Mouse (Mus musculus) G1E (cell line): ENCODE data around the gene Hspbap1. TPM values are rescaled to one million over a fixed set of nuclear protein-coding genes. Genes with fewer than 3 reads are reported as not detected.

Experiments
- ATAC-seq: 2 replicates; pipeline ENCODE4 v1.8.0; 2016; ENCODE audit warnings: mild to moderate bottlenecking; ENCODE audit not compliant: insufficient number of reproducible peaks, poor library complexity, low FRiP score, severe bottlenecking; ENCODE audit errors: extremely low read depth
- DNase-seq: peaks from one replicate; pipeline ENCODE4 v3.0.0; 2012; ENCODE audit warnings: low spot score
- H3K27me3 ChIP-seq: 2 replicates; pipeline ENCODE4 v1.6.1; 2012; ENCODE audit warnings: mild to moderate bottlenecking, low read length, inconsistent platforms; ENCODE audit not compliant: insufficient read depth
- H3K36me3 ChIP-seq: replicated peaks from 2 replicates; pipeline ENCODE3; 2012; ENCODE audit warnings: mild to moderate bottlenecking, inconsistent platforms
- H3K4me1 ChIP-seq: 2 replicates; pipeline ENCODE4 v1.6.1; 2012; ENCODE audit warnings: low read depth, low read length, inconsistent platforms, mixed read lengths; ENCODE audit not compliant: insufficient read depth
- H3K4me3 ChIP-seq: 2 replicates; pipeline ENCODE4 v1.5.1; 2012; ENCODE audit warnings: low read depth, mild to moderate bottlenecking, inconsistent platforms, low read length, moderate library complexity, mixed read lengths
- H3K9me3 ChIP-seq: replicated peaks from 2 replicates; pipeline ENCODE4 v1.6.1; 2012; ENCODE audit warnings: inconsistent platforms
- CTCF ChIP-seq: IDR thresholded peaks from 2 replicates; pipeline ENCODE4 v1.5.1; 2012; ENCODE audit warnings: low read depth, low read length, inconsistent platforms, mixed read lengths
- GATA1 ChIP-seq: IDR thresholded peaks from 2 replicates; pipeline ENCODE4 v1.6.1; 2012; ENCODE audit warnings: borderline replicate concordance, low read length, inconsistent platforms, mixed read lengths
- GATA2 ChIP-seq: IDR thresholded peaks from 2 replicates; pipeline ENCODE4 v1.6.1; 2012; ENCODE audit warnings: low read depth, low read length, inconsistent platforms, borderline replicate concordance
- POLR2AphosphoS5 ChIP-seq: IDR thresholded peaks from 2 replicates; pipeline ENCODE4 v1.6.1; 2012; ENCODE audit warnings: low read depth, low read length, inconsistent platforms; ENCODE audit not compliant: insufficient replicate concordance
- TAL1 ChIP-seq: conservative IDR thresholded peaks from 2 replicates; pipeline ENCODE4 v1.6.1; 2012; ENCODE audit warnings: low read depth, low read length, inconsistent platforms, mixed read lengths
- polyA plus RNA-seq: library from polyadenylated mRNA; stranded (reverse); fragments of >175 nt; gene quantifications from 2 replicates; pipeline ENCODE4 v1.2.3, GENCODE M21; 2012
- total RNA-seq, 2 experiments: library from RNA; stranded (forward) in 1 of 2; stranded (reverse) in 1 of 2; fragments of 200-1000 nt in 1 of 2; fragments of >200 nt in 1 of 2; fragmentation: Nextera tagmentation in 1 of 2; gene quantifications; 2 replicates each; pipeline ENCODE4 v1.2.3; 2014 to 2017

Hspbap1 gene
- total and polyA plus RNA-seq, 3 experiments: 17.5 to 31.9 (median 18.3) TPM

GRCm38 (mm10) chr16:35791962-35792521 is 21.9 kb downstream of the Hspbap1 start:
- H3K27me3 ChIP-seq: no peaks in the 10 kb centered on the region
- DNase-seq: no peak
- ATAC-seq: peak; percentile 89
- no peak overlapping the region for H3K4me3 ChIP-seq
- no peak for TF ChIP-seq POLR2AphosphoS5
- no peak for TF ChIP-seq CTCF
- TF ChIP-seq GATA1: no peak
- TF ChIP-seq TAL1: no peak
- TF ChIP-seq GATA2: no peak
- H3K4me1 ChIP-seq: peaks cover 35% of the 10 kb centered on the region
- peaks cover 66% of the 10 kb centered on the region for H3K36me3 ChIP-seq
- no peaks in the 10 kb centered on the region for H3K9me3 ChIP-seq

GRCm38 (mm10) chr16:35802163-35802562 is 32.0 kb downstream of the Hspbap1 start:
- ATAC-seq: no peak
- Histone ChIP-seq H3K9me3 (peaks cover 11% of the 10 kb centered on the region), H3K4me3 (no peak overlapping the region), H3K36me3 (peaks cover 63% of the 10 kb centered on the region), H3K4me1 (peaks cover 38% of the 10 kb centered on the region), H3K27me3 (no peaks in the 10 kb centered on the region)
- DNase-seq: no peak
- TF ChIP-seq CTCF (no peak), POLR2AphosphoS5 (no peak), GATA2 (no peak), TAL1 (no peak), GATA1 (no peak)

DNA sequence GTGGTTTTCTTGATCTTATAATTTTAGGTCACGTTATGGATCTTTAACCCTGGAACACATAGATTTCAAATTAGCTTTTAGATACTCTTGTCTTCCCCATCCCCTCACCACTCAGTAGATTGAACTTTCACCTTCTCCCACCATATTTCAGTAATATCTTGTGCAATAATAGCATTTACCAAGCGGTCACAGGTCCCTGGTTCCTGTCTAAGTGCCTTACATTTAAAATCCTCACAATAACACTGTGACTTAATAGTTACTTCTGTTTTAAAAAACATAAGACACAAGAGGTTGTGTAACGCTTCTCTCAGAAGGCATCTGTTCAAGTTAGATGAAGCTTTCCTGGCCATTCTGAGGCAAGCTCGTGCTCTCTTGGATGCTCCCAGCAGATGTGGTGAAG is 33.5 kb downstream of the Hspbap1 start:
- H3K36me3 ChIP-seq: peaks cover 52% of the 10 kb centered on the region
- H3K4me3 ChIP-seq: no peak overlapping the region
- peaks cover 6% of the 10 kb centered on the region for H3K9me3 ChIP-seq
- ATAC-seq (no peak), DNase-seq (no peak)
- TF ChIP-seq GATA1 (no peak), TAL1 (no peak), GATA2 (no peak), POLR2AphosphoS5 (no peak), CTCF (no peak)
- peaks cover 50% of the 10 kb centered on the region for H3K4me1 ChIP-seq
- no peaks in the 10 kb centered on the region for H3K27me3 ChIP-seq

DNA sequence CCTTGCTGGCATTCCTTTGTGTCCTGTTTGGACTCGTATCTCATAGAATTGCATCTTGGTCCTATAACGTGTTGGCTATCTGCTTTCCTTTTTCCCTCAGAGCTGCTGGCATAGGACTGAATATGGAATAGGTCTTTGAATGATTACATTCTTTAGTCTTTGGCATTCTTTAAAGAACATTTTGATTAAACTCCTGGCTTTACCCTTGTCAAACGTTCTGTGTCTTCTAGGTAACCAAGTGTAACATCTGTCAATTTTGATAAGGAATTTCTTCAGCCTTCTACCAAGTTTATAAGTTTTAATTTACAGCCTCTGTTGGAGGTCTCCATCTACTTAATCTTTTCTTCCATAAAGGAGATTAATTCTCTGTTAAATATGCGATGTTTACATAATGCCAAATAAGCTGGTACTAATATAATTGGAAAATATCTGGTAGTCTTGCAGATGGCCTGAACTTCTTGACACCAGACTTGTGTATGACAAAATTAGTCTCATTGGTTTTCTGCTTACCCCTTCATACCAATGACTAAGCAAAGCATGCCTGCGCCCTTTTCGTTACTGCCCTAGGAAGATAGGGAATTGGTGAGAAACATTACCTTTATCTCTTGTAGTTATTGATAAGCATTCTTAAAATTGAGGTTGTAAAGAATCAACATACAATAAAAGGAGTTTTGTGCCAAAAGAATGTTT is 36.9 kb downstream of the Hspbap1 start:
- no peak for TF ChIP-seq POLR2AphosphoS5
- peak; percentile 65 for TF ChIP-seq TAL1
- TF ChIP-seq GATA1: no peak
- no peak for TF ChIP-seq GATA2
- no peak for TF ChIP-seq CTCF
- DNase-seq (peak; percentile 23), ATAC-seq (peak; percentile 70)
- Histone ChIP-seq H3K4me1 (peaks cover 55% of the 10 kb centered on the region), H3K27me3 (no peaks in the 10 kb centered on the region), H3K9me3 (peaks cover 2% of the 10 kb centered on the region), H3K4me3 (peak overlapping the region; percentile 48; the same call in 1 of the 2 replicates), H3K36me3 (peaks cover 45% of the 10 kb centered on the region)

DNA sequence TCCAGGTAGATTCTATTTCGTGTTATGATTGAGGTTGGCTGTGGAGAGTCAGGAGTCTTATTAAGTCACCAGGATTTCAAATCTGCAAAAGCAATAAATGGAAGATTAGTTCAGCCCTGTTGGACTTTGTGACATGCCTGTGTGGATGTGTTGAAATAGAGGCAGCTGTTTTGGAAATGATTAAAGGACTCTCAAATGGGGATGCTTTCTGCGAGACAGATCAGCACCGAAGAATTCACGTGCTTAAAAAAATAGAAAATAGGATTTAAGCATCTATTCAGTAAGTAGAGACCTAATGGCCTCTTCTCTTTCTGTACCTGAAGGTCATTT is 37.5 kb downstream of the Hspbap1 start:
- Histone ChIP-seq H3K4me1 (peaks cover 55% of the 10 kb centered on the region), H3K36me3 (peaks cover 45% of the 10 kb centered on the region), H3K9me3 (peaks cover 2% of the 10 kb centered on the region), H3K27me3 (no peaks in the 10 kb centered on the region), H3K4me3 (no peak overlapping the region)
- ATAC-seq (0 out of 2 replicates have a peak, but pooled peaks have one; percentile 16), DNase-seq (no peak)
- TF ChIP-seq CTCF: no peak
- no peak for TF ChIP-seq GATA2
- no peak; the same call in 1 of the 2 replicates for TF ChIP-seq TAL1
- no peak for TF ChIP-seq POLR2AphosphoS5
- TF ChIP-seq GATA1: no peak

GRCm38 (mm10) chr16:35808838-35809237 is 38.7 kb downstream of the Hspbap1 start:
- Histone ChIP-seq H3K36me3 (peaks cover 46% of the 10 kb centered on the region), H3K4me1 (peaks cover 53% of the 10 kb centered on the region), H3K27me3 (no peaks in the 10 kb centered on the region), H3K4me3 (no peak overlapping the region), H3K9me3 (peaks cover 2% of the 10 kb centered on the region)
- ATAC-seq (no peak), DNase-seq (no peak)
- TF ChIP-seq GATA2 (no peak), TAL1 (no peak), CTCF (no peak), GATA1 (no peak), POLR2AphosphoS5 (no peak)
